Mouse (Mus musculus) heart, embryonic 12.5 days (tissue): ENCODE results near the gene Tprn. TPM values are rescaled to one million over a fixed set of nuclear protein-coding genes. Genes with fewer than 3 reads are reported as not detected.
A peak's percentile ranks its signal among the peaks of the same experiment; 100 is the strongest.

ENCODE experiments used
- ATAC-seq: fragments of 200-750 bp; cut with Nextera tagmentation; 2 replicates; pipeline ENCODE4 v1.8.0; 2017; ENCODE audit warnings: moderate TSS enrichment, moderate library complexity; ENCODE audit not compliant: insufficient number of reproducible peaks, low FRiP score
- H3K27ac ChIP-seq: fragments of 300-500 bp; sonication (generic); 2 replicates; pipeline ENCODE4 v1.5.1; 2016; ENCODE audit warnings: mild to moderate bottlenecking, moderate library complexity; ENCODE audit not compliant: poor library complexity, severe bottlenecking
- H3K27me3 ChIP-seq: fragments of 300-500 bp; sonication (generic); replicated peaks from 2 replicates; pipeline ENCODE4 v1.6.1; 2016; ENCODE audit warnings: mild to moderate bottlenecking, moderate library complexity
- H3K36me3 ChIP-seq: fragments of 300-500 bp; sonication (generic); 2 replicates; pipeline ENCODE4 v1.6.1; 2016; ENCODE audit warnings: mild to moderate bottlenecking, moderate library complexity
- H3K4me1 ChIP-seq: fragments of 300-500 bp; sonication (generic); replicated peaks from 2 replicates; pipeline ENCODE4 v1.6.1; 2016; ENCODE audit warnings: mild to moderate bottlenecking
- H3K4me2 ChIP-seq: fragments of 300-500 bp; sonication (generic); 2 replicates; pipeline ENCODE4 v1.6.1; 2016; ENCODE audit warnings: mild to moderate bottlenecking, moderate library complexity
- H3K4me3 ChIP-seq: fragments of 300-500 bp; sonication (generic); 2 replicates; pipeline ENCODE4 v1.5.1; 2016; ENCODE audit warnings: mild to moderate bottlenecking
- H3K9ac ChIP-seq: fragments of 300-500 bp; sonication (generic); 2 replicates; pipeline ENCODE4 v1.6.1; 2016; ENCODE audit warnings: mild to moderate bottlenecking, moderate library complexity
- H3K9me3 ChIP-seq: fragments of 300-500 bp; sonication (generic); replicated peaks from 2 replicates; pipeline ENCODE4 v1.6.1; 2016; ENCODE audit warnings: mild to moderate bottlenecking, moderate library complexity
- WGBS: fragments of 180-500 bp; shearing (Covaris S2); methylation state at CpG from one replicate; pipeline ENCODE4 v1.1.7; 2016; 5-methylcytosine and 5-hydroxymethylcytosine counted together
- polyA plus RNA-seq: library from polyadenylated mRNA; unstranded; fragments of >200 nt; fragmentation: Nextera tagmentation; extraction: Ambion mirVana; gene quantifications from 2 replicates; pipeline ENCODE4 v1.2.1, GENCODE M21; 2016

Gene Tprn
- polyA plus RNA-seq, 1 experiment from 2014 or later, result 4.9 TPM

DNA sequence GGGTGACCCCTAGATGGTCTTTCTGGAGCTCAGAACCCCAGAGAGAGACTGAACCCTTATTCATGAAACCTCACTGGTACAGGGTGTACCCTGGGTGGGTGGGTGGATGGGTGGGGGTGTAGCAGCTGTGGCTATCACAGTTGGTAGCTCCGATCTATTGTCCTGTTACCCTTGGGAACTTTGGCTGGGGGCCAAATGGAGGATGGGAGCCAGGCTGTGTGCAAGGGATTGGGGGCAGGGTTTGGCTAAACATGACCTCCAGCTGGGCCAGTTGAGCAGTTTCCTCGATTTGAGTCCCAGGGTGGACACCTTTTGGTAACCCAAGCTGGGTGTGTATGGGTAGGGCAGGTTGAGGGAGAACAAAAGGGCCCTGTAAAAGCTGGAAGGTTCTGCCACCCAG lies 4.3 kb downstream of the Tprn start:
- no peak overlapping the region for H3K4me3 ChIP-seq
- peaks cover 18% of the 10 kb centered on the region for H3K27me3 ChIP-seq
- no peak overlapping the region for H3K9ac ChIP-seq
- peak overlapping the region; percentile 30; the same call in 1 of the 2 replicates for H3K4me2 ChIP-seq
- ATAC-seq, result no peak
- H3K36me3 ChIP-seq, result peaks cover 27% of the 10 kb centered on the region
- peaks cover 55% of the 10 kb centered on the region for H3K4me1 ChIP-seq
- H3K9me3 ChIP-seq, result no peaks in the 10 kb centered on the region
- H3K27ac ChIP-seq, result no peak overlapping the region
- WGBS, result 42% methylated on average over 2 of the region's 2 CpGs

GRCm38 (mm10) chr2:25267241-25267640 lies 4.8 kb downstream of the Tprn start:
- Histone ChIP-seq H3K9ac (no peak overlapping the region), H3K4me1 (peaks cover 55% of the 10 kb centered on the region), H3K27ac (no peak overlapping the region), H3K4me2 (no peak overlapping the region), H3K36me3 (peaks cover 27% of the 10 kb centered on the region), H3K9me3 (no peaks in the 10 kb centered on the region), H3K4me3 (no peak overlapping the region), H3K27me3 (peaks cover 18% of the 10 kb centered on the region)
- ATAC-seq, result no peak

- 68% methylated on average over 4 of the region's 4 CpGs for WGBS
- H3K9me3 ChIP-seq, result no peaks in the 10 kb centered on the region
- H3K36me3 ChIP-seq, result peaks cover 27% of the 10 kb centered on the region
- H3K27me3 ChIP-seq, result peaks cover 18% of the 10 kb centered on the region
- no peak overlapping the region for H3K9ac ChIP-seq
- H3K4me1 ChIP-seq, result peaks cover 55% of the 10 kb centered on the region
- H3K4me2 ChIP-seq, result no peak overlapping the region
- no peak for ATAC-seq
- no peak overlapping the region for H3K4me3 ChIP-seq
- H3K27ac ChIP-seq, result no peak overlapping the region
Measured at GRCm38 (mm10) chr2:25267746-25268309, 5.4 kb downstream of the Tprn start.

DNA sequence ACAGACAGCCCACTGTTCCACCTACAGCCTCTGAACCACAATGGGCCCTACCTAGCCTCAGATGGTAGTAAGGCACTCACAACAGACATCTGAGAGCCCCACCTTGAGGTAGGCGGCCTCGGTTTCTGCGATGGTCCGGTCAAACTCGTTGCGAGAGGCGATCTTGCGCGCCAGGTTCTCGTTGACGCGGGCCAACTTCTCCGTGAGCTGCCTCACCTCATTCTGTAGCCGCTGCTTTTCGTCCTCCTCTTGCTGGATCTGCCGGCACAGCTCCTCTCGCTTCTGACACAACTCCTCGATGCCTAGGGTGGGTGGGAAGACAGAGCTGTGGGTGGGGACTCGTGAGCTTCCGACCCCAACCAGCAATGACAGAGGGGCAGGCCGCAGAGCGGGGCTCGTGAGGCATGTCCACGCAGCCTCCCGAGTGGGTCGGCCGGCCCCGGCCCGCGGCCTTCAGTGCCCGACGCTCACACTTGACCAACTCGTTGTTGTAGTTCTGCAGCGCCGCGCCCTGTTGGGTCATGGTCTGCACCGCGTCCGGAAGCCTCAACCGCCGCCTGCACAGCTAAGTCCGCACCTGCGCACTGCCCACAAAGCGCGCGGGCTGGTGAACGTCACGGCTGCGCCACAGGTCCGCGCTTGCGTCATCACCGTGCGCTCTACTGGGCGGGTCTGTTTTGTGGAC lies 9.6 kb downstream of the Tprn start, which contains the start of the genes Ssna1 and Anapc2:
Gene Ssna1 (minus strand): TSS at position 612 of the 685 bp plus-strand sequence.
Gene Anapc2 (plus strand): TSS at position 652 of the 685 bp plus-strand sequence.
- Histone ChIP-seq H3K27me3 (no peaks in the 10 kb centered on the region), H3K36me3 (peaks cover 63% of the 10 kb centered on the region), H3K9ac (peak within 1 kb of the TSS; percentile 90), H3K9me3 (no peaks in the 10 kb centered on the region), H3K27ac (peak within 1 kb of the TSS; percentile 77), H3K4me2 (peak within 1 kb of the TSS; percentile 93), H3K4me1 (peaks cover 34% of the 10 kb centered on the region), H3K4me3 (peak within 1 kb of the TSS; percentile 84)
- ATAC-seq, result peak; percentile 98
- WGBS, result under 1% methylated on average over 55 of the region's 55 CpGs

GRCm38 (mm10) chr2:25272515-25272914 lies 10.1 kb downstream of the Tprn start:
- peaks cover 68% of the 10 kb centered on the region for H3K36me3 ChIP-seq

GRCm38 (mm10) chr2:25273010-25273409 lies 10.6 kb downstream of the Tprn start:
- Histone ChIP-seq H3K4me1 (peaks cover 26% of the 10 kb centered on the region), H3K27ac (no peak overlapping the region), H3K9me3 (no peaks in the 10 kb centered on the region), H3K9ac (peak overlapping the region; percentile 90), H3K27me3 (no peaks in the 10 kb centered on the region), H3K36me3 (peaks cover 73% of the 10 kb centered on the region), H3K4me2 (peak overlapping the region; percentile 93), H3K4me3 (peak overlapping the region; percentile 84)
- 27% methylated on average over 16 of the region's 16 CpGs for WGBS
- ATAC-seq, result no peak

More at GRCm38 (mm10) chr2:25272515-25272914, 10.1 kb downstream of the Tprn start:
- Histone ChIP-seq H3K27ac (peak overlapping the region; percentile 24), H3K4me1 (peaks cover 29% of the 10 kb centered on the region), H3K4me2 (peak overlapping the region; percentile 93), H3K9ac (peak overlapping the region; percentile 90), H3K4me3 (peak overlapping the region; percentile 84), H3K9me3 (no peaks in the 10 kb centered on the region), H3K27me3 (no peaks in the 10 kb centered on the region)
- ATAC-seq, result peak; percentile 43
- WGBS, result under 1% methylated on average over 28 of the region's 29 CpGs

DNA sequence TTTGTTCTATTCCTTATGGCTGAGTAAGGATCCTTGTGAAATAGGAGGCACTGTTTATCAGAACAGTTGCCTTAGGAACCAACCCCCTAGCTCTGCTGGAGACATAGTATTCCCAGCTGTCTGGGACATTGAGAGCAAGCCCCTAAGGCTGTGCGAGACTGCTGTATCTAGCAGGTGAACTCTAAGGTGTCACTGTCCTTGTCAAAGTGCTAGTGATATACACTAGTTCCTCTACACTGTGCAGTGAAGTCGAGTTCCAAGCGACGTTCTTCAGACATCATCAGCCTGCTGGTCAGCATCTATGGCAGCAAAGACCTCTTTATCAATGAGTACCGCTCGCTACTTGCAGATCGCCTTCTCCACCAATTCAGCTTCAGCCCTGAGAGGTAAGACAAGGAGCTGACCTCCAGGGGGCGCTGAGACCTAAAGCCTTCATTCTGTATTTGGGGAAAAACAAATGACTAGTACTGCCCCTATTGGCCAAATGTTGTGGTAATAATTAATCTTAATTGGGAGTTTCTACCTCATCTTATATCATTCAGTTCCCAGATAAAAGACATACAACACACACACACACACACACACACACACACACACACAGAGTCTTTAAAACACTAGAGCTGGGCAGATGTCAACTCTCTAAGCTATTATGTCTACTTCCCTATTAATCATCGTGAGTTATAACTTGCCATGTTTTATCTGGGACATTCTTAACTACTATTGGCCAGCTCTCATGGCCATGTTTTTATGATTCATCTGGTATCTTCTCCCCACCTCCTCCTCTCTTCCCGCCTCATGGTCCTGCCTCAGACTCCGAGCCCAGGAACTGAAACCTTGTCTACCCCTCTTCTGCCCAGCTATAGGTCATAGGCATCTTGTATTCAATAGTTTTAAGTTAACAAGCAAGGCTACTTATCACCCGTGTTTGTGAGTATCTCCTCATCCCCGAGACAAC lies 16.8 kb downstream of the Tprn start:
- no peak for ATAC-seq
- WGBS, result 59% methylated on average over 13 of the region's 13 CpGs

GRCm38 (mm10) chr2:25285551-25285950 lies 23.1 kb downstream of the Tprn start:
- peaks cover 56% of the 10 kb centered on the region for H3K36me3 ChIP-seq
- peaks cover 24% of the 10 kb centered on the region for H3K4me1 ChIP-seq
- WGBS, result 92% methylated on average over 2 of the region's 2 CpGs
- H3K27me3 ChIP-seq, result peaks cover 42% of the 10 kb centered on the region
- H3K9ac ChIP-seq, result no peak overlapping the region
- H3K4me2 ChIP-seq, result no peak overlapping the region
- no peak overlapping the region for H3K27ac ChIP-seq
- no peak overlapping the region for H3K4me3 ChIP-seq
- no peak for ATAC-seq
- no peaks in the 10 kb centered on the region for H3K9me3 ChIP-seq

More for the DNA sequence above, 16.8 kb downstream of the Tprn start:
- H3K27me3 ChIP-seq, result no peaks in the 10 kb centered on the region
- H3K9ac ChIP-seq, result no peak overlapping the region
- H3K36me3 ChIP-seq, result peaks cover 96% of the 10 kb centered on the region
- 0 out of 2 replicates have a peak, but pooled peaks cover 1% of the 10 kb centered on the region for H3K4me1 ChIP-seq
- no peaks in the 10 kb centered on the region for H3K9me3 ChIP-seq
- no peak overlapping the region for H3K27ac ChIP-seq
- no peak overlapping the region for H3K4me2 ChIP-seq
- H3K4me3 ChIP-seq, result no peak overlapping the region

GRCm38 (mm10) chr2:25286314-25286713 lies 23.9 kb downstream of the Tprn start:
- Histone ChIP-seq H3K27me3 (peaks cover 49% of the 10 kb centered on the region), H3K36me3 (peaks cover 48% of the 10 kb centered on the region), H3K27ac (no peak overlapping the region), H3K4me1 (peaks cover 32% of the 10 kb centered on the region), H3K9me3 (no peaks in the 10 kb centered on the region), H3K4me2 (no peak overlapping the region), H3K4me3 (no peak overlapping the region), H3K9ac (no peak overlapping the region)
- no peak for ATAC-seq
- 58% methylated on average over 1 of the region's 1 CpGs for WGBS

DNA sequence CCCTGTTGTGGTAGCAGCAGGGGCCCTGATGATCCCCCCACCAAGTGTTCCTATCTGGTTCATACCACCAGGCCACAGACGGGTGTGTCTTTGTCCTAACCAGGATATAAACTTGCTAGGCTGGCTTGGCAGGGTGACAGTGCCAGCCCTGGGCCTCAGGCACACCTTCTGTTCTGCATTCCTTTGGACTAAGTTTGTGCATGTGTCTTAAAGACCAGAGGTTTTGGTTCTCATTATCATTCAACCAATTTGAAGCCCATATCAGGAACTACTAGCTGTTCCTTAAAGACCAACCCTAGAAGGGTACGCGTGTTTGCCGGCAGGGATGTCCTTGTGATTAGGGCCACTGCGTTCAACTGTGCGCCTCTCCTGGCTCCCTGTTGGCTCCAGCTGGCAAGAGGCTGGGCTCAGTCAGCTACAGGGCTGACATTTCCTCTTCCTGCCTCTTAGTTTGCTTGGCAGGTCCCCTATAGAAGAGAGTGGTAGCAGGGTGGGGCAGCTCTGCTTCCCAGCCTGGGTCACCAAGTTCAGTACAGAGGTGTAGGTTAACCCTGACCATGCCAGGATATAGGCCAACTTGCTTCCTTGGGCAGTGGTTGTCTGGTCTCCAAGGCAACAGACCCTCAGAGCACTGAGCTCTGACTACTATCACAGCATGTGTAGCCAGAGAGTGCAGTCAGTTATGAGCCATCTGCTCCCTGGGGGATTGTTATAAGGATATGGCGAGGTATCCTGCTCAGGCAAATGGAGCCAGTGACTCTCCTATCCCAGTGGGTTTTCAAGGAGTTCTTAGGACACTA lies 24.6 kb downstream of the Tprn start:
- 45% methylated on average over 7 of the region's 7 CpGs for whole genome bisulfite sequencing
- no peak overlapping the region for H3K9ac ChIP-seq
- peaks cover 39% of the 10 kb centered on the region for H3K4me1 ChIP-seq
- H3K4me3 ChIP-seq, result no peak overlapping the region
- ATAC-seq, result no peak
- H3K9me3 ChIP-seq, result no peaks in the 10 kb centered on the region
- peaks cover 56% of the 10 kb centered on the region for H3K27me3 ChIP-seq
- H3K36me3 ChIP-seq, result peaks cover 43% of the 10 kb centered on the region
- H3K27ac ChIP-seq, result no peak overlapping the region
- H3K4me2 ChIP-seq, result no peak overlapping the region
